Mouse (Mus musculus) left cerebral cortex, postnatal 36 days (tissue): ENCODE results near the gene Ece2. TPM values are rescaled to one million over a fixed set of nuclear protein-coding genes. Genes with fewer than 3 reads are reported as not detected.

ENCODE experiments used
- DNase-seq, 2 experiments: peaks; one replicate each; pipeline ENCODE4 v3.0.0; 2021 to 2022; ENCODE audit warnings: low spot score in 2 of 2, mixed read lengths in 1 of 2
- intact Hi-C: fragments of 180-260 bp; cut with DNase I; formaldehyde crosslinking; loops from one replicate; pipeline ENCODE4 v1.15.1; 2025
- microRNA-seq: library from miRNA; unstranded; fragments of <30 nt; microRNA quantifications from one replicate; pipeline ENCODE4 v1.2.0, GENCODE M21; 2022
- total RNA-seq, 2 experiments: library from RNA; stranded (reverse); gene quantifications; 2 replicates each; pipeline ENCODE4 v1.2.3; 2021

Gene Ece2
- total RNA-seq, 2 experiments from 2014 or later = 19.4 to 28.5 TPM

DNA sequence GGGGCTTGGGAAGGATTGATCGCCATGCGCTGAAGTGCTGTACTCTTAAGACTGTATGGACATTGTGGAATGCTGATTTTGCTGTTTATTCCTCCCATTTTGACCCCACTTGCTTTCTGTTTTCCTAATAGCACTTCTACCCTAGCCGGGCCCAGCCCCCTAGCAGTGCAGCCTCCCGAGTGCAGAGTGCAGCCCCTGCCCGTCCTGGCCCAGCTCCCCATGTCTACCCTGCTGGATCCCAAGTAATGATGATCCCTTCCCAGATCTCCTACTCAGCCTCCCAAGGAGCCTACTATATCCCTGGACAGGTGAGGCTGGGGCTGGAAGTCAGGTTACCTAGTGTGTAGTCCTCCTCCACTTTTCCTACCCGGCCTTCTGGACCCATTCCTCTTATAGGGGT, 45.6 kb downstream of the Ece2 start:
- intact Hi-C loops = no loop called here
- DNase-seq = no peak

- intact Hi-C loops = no loop called here
- no peak for DNase-seq
Measured at GRCm38 (mm10) chr16:20676702-20677101, 47.1 kb downstream of the Ece2 start.

- no peak for DNase-seq
- intact Hi-C loops = no loop called here
Measured at GRCm38 (mm10) chr16:20677380-20677779, 47.8 kb downstream of the Ece2 start.

DNA sequence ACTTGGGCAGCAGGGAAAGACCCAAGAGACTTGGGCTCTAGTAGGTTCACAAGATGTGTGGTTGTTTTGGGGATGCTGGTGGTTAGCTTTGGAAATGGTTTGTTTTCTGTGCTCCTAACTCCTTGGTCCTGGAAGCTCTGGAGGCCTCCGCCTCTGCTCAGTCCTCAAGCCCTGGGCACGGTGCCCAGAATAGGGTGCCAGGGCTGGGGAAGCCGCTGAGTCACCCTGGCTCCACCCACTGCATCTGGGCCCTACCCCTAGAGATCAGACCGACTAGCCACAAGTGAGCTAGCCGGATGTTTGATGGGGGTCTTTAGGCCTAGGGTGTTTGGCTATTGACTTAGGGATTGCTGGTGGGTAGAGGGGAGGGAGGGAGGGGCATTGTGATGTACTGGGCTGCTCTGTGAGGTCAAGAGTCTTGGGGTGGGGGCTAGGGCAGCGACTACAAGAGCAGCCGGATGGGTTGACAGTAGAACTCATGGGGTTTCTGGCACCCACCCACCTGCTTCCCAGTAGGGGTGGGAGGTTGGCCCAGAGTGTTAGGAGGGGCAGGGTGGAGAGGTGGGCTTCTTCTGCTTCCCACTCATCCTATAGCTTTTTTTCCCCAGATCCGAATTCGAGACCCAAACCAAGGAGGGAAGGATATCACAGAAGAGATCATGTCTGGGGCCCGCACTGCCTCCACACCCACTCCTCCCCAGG, 48.5 kb downstream of the Ece2 start:
- intact Hi-C loops = no loop called here

DNA sequence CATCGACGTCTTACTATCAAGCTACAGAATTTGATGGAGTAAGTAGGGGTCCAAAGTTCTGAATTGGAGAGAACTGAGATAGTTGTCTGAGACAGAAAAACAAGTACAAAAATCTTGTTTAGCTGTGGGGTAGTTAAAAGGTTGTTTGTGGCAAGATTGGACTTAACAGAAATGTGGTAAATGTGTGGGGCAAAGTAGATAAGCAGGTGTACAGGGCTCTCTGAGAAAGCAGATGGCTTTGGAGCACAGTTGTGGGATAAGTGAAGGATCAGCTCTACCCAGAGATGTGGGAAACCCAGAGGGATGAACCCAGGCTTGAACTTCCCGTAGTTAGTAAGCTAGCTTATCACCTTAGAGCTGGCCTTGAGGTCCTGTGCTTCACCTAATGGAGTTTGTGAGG, 61.1 kb downstream of the Ece2 start:
- intact Hi-C loops = no loop called here
- no peak for DNase-seq

More for the DNA sequence above, 48.5 kb downstream of the Ece2 start:
- DNase-seq = peak; percentile 73 to 76

DNA sequence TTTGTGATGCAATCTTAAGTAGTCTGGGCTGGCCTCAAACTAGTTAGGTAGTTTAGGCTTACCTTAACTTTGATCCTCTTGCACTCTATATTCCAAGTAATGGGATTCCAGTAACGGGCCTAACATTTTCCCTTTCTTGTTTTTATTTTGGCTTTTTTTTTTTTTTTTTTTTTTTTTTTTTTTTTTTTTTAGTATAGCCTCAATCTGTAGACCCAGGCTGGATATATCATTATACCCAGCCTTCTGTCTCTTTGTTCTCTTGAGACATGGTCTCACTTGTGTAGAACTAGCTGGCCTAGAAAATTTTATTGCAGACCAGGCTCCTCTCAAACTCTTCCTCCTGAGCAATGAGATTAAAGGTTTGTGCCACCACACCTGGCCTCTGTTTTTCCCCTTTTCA, 62.0 kb downstream of the Ece2 start:
- DNase-seq = no peak
- intact Hi-C loops = no loop called here

- DNase-seq = peak in 1 of 2 experiments; percentile 24
- intact Hi-C loops = no loop called here
Measured at GRCm38 (mm10) chr16:20692241-20692965, 62.8 kb downstream of the Ece2 start.

GRCm38 (mm10) chr16:20693111-20693701, 63.6 kb downstream of the Ece2 start, which contains the start of gene Fam131a:
Gene Fam131a (plus strand): TSS chr16:20693241.
- peak; percentile 91 to 93 for DNase-seq
- intact Hi-C loops = no loop called here

- peak; percentile 77 to 81 for DNase-seq
- intact Hi-C loops = no loop called here
Measured at GRCm38 (mm10) chr16:20694781-20695180, 65.2 kb downstream of the Ece2 start.

- intact Hi-C loops = no loop called here
- DNase-seq = peak; percentile 98 to 99
Measured at GRCm38 (mm10) chr16:20695622-20696323, 66.1 kb downstream of the Ece2 start.

Small RNA genes within 50 kb of the gene (microRNA-seq; reads per million reads assigned to microRNA genes)
- gene Mir1224 = 436 reads per million, percentile 70 among the genes with 10 or more reads in this experiment

Other genes with a start within 250 kb of the Ece2 start
- 100 to 1,000 TPM; 167 to 264 TPM for gene Abcc5, start 203.4 kb upstream of the Ece2 start, total RNA-seq
- 10 to 100 TPM; 56.4 to 66.8 TPM for gene Eif2b5, start 131.0 kb upstream of the Ece2 start, total RNA-seq
- gene Dvl3, start 112.8 kb upstream of the Ece2 start, total RNA-seq = 10 to 100 TPM; 63.5 to 75.7 TPM
- gene Ap2m1, start 94.3 kb upstream of the Ece2 start, total RNA-seq = 100 to 1,000 TPM; 792 to 907 TPM
- gene Abcf3, start 81.3 kb upstream of the Ece2 start, total RNA-seq = 100 to 1,000 TPM in 1 of 2 experiments, 10 to 100 TPM in 1; 88.3 to 102 TPM
- gene Vwa5b2, start 40.4 kb upstream of the Ece2 start, total RNA-seq = 10 to 100 TPM; 43.0 to 63.7 TPM
- gene Eef1akmt4, start 18.2 kb upstream of the Ece2 start, total RNA-seq = 1 to 10 TPM; 1.4 to 2.0 TPM
- not detected for gene Gm49333, start 18.2 kb upstream of the Ece2 start, total RNA-seq
- gene Alg3, start 18.1 kb upstream of the Ece2 start, total RNA-seq = 10 to 100 TPM; 14.5 to 14.6 TPM
- gene Camk2n2, start 8.5 kb upstream of the Ece2 start, total RNA-seq = 100 to 1,000 TPM; 166 to 199 TPM
- gene Psmd2, start 21.8 kb downstream of the Ece2 start, total RNA-seq = 100 to 1,000 TPM; 214 to 240 TPM
- 100 to 1,000 TPM; 281 to 286 TPM for gene Eif4g1, start 38.5 kb downstream of the Ece2 start, total RNA-seq
- gene Fam131a, start 63.4 kb downstream of the Ece2 start, total RNA-seq = 100 to 1,000 TPM; 303 to 372 TPM
- 10 to 100 TPM; 21.7 to 25.5 TPM for gene Polr2h, start 87.8 kb downstream of the Ece2 start, total RNA-seq
- gene Clcn2, start 87.9 kb downstream of the Ece2 start, total RNA-seq = 10 to 100 TPM; 59.1 to 72.2 TPM
- 10 to 100 TPM; 33.6 to 46.4 TPM for gene Chrd, start 103.3 kb downstream of the Ece2 start, total RNA-seq
- gene Thpo, start 104.7 kb downstream of the Ece2 start, total RNA-seq = 1 to 10 TPM; 2.9 to 7.8 TPM